11 mouse cellular contexts compared by ENCODE assay signal in genomic region chr17:6852177-6852947, GRCm38 (mm10).
A peak's percentile ranks its signal among the peaks of the same experiment; 100 is the strongest.
DNase-seq lines count a peak whose midpoint lies in the region; ATAC-seq and TF ChIP-seq lines count a peak whose summit lies in the region.
"Had no signal": no experiment of that assay in that cellular context is flagged by ENCODE, and none has a peak within 500 bp of the region (broad histone marks: within the 10 kb centered on the region; RNA-seq: fewer than 3 reads in every experiment).

No protein-coding gene starts in this region.

- no peaks in the 10 kb centered on the region for H3K4me1 ChIP-seq in midbrain, postnatal 0 days (ENCODE audit: insufficient read depth, low read length)
- H3K4me1 ChIP-seq in midbrain, embryonic 16.5 days (ENCODE audit: control insufficient read depth, insufficient read depth, low read length) = no peaks in the 10 kb centered on the region
- H3K4me1 ChIP-seq in liver, postnatal 0 days (ENCODE audit: insufficient read depth) = no peaks in the 10 kb centered on the region
- no peaks in the 10 kb centered on the region for H3K4me1 ChIP-seq in neural tube, embryonic 15.5 days

- 0 out of 2 replicates have a peak, but pooled peaks cover 3% of the 10 kb centered on the region for H3K9me3 ChIP-seq in midbrain, postnatal 0 days (ENCODE audit: low read length)
- no peaks in the 10 kb centered on the region for H3K9me3 ChIP-seq in midbrain, embryonic 16.5 days (replicated peaks; ENCODE audit: control insufficient read depth, low read length, poor library complexity, severe bottlenecking)
- no peaks in the 10 kb centered on the region for H3K9me3 ChIP-seq in liver, postnatal 0 days (ENCODE audit: low read length)
- H3K9me3 ChIP-seq in neural tube, embryonic 15.5 days (replicated peaks) = no peaks in the 10 kb centered on the region

- H3K4me2 ChIP-seq in midbrain, postnatal 0 days (ENCODE audit: low read depth, low read length, poor library complexity, severe bottlenecking) = no peak overlapping the region
- no peak overlapping the region for H3K4me2 ChIP-seq in midbrain, embryonic 16.5 days (ENCODE audit: low read length)
- H3K4me2 ChIP-seq in liver, postnatal 0 days (ENCODE audit: low read depth, low read length) = peak overlapping the region; percentile 38; the same call in 1 of the 2 replicates
- no peak overlapping the region for H3K4me2 ChIP-seq in neural tube, embryonic 15.5 days

- TF ChIP-seq CTCF in midbrain, postnatal 0 days (IDR thresholded peaks at IDR 0.05) = peak; percentile 27; the same call in 1 of the 2 replicates
- peak; percentile 28; the same call in 1 of the 2 replicates for TF ChIP-seq CTCF in liver, postnatal 0 days (IDR thresholded peaks at IDR 0.05; ENCODE audit: low read depth)

- H3K27me3 ChIP-seq in midbrain, postnatal 0 days (ENCODE audit: insufficient read depth, low read length) = no peaks in the 10 kb centered on the region
- no peaks in the 10 kb centered on the region for H3K27me3 ChIP-seq in midbrain, embryonic 16.5 days (ENCODE audit: control insufficient read depth, insufficient read depth, low read depth, low read length)
- H3K27me3 ChIP-seq in liver, postnatal 0 days (ENCODE audit: insufficient read depth, low read length) = no peaks in the 10 kb centered on the region
- no peaks in the 10 kb centered on the region for H3K27me3 ChIP-seq in neural tube, embryonic 15.5 days (replicated peaks)

- no peak overlapping the region for H3K27ac ChIP-seq in midbrain, postnatal 0 days (ENCODE audit: low read depth, low read length)
- no peak overlapping the region for H3K27ac ChIP-seq in midbrain, embryonic 16.5 days (ENCODE audit: low read length)
- H3K27ac ChIP-seq in liver, postnatal 0 days (ENCODE audit: low read depth) = no peak overlapping the region
- H3K27ac ChIP-seq in neural tube, embryonic 15.5 days (replicated peaks) = no peak overlapping the region
- H3K27ac ChIP-seq: macrophage had no signal

- H3K9ac ChIP-seq in midbrain, postnatal 0 days (replicated peaks; ENCODE audit: low read length, poor library complexity, severe bottlenecking) = no peak overlapping the region
- no peak overlapping the region for H3K9ac ChIP-seq in midbrain, embryonic 16.5 days (ENCODE audit: low read depth, low read length)
- no peak overlapping the region for H3K9ac ChIP-seq in liver, postnatal 0 days (replicated peaks)
- H3K9ac ChIP-seq in neural tube, embryonic 15.5 days (replicated peaks) = no peak overlapping the region

- H3K4me3 ChIP-seq in midbrain, postnatal 0 days (ENCODE audit: low read depth, low read length) = no peak overlapping the region
- no peak overlapping the region for H3K4me3 ChIP-seq in midbrain, embryonic 16.5 days (ENCODE audit: low read depth, low read length)
- H3K4me3 ChIP-seq in liver, postnatal 0 days (ENCODE audit: low read depth, low read length) = no peak overlapping the region
- no peak overlapping the region for H3K4me3 ChIP-seq in neural tube, embryonic 15.5 days (replicated peaks)

- WGBS in midbrain, postnatal 0 days = 59% methylated on average over 11 of the region's 11 CpGs
- 63% methylated on average over 11 of the region's 11 CpGs for WGBS in midbrain, embryonic 16.5 days
- 56% methylated on average over 11 of the region's 11 CpGs for WGBS in liver, postnatal 0 days (ENCODE audit: insufficient replicate concordance)
- 62% methylated on average over 11 of the region's 11 CpGs for WGBS in neural tube, embryonic 15.5 days

- no peaks in the 10 kb centered on the region for H3K36me3 ChIP-seq in midbrain, postnatal 0 days (ENCODE audit: insufficient read depth, low read length)
- no peaks in the 10 kb centered on the region for H3K36me3 ChIP-seq in midbrain, embryonic 16.5 days (ENCODE audit: control insufficient read depth, insufficient read depth, low read length)
- H3K36me3 ChIP-seq in liver, postnatal 0 days (replicated peaks; ENCODE audit: insufficient read depth, low read length) = no peaks in the 10 kb centered on the region
- H3K36me3 ChIP-seq in neural tube, embryonic 15.5 days = no peaks in the 10 kb centered on the region

- TF ChIP-seq EP300 in liver, postnatal 0 days (IDR thresholded peaks at IDR 0.05; ENCODE audit: low read depth) = no peak; the same call in 1 of the 2 replicates

- DNase-seq in midbrain, postnatal 0 days (ENCODE audit: low spot score) = no peak
- no peak for DNase-seq in liver, postnatal 0 days
- DNase-seq in thymus, postnatal 25 days = peak; percentile 57
- DNase-seq in spleen, adult 12 weeks (ENCODE audit: low spot score) = no peak
- DNase-seq: embryo, embryonic 11 days; gastrocnemius, postnatal 25 days had no signal

- ATAC-seq in midbrain, postnatal 0 days (ENCODE audit: low FRiP score) = no peak
- no peak for ATAC-seq in midbrain, embryonic 16.5 days
- ATAC-seq in common myeloid progenitor, adult 5-6 weeks (replicated peaks; ENCODE audit: low read depth, poor library complexity, severe bottlenecking) = peak; percentile 58; the same call in 1 of the 2 replicates
- ATAC-seq in liver, postnatal 0 days = peak; percentile 56
- ATAC-seq in inflammation-experienced regulatory T-cells, adult 6 months = no peak
- ATAC-seq in neural tube, embryonic 15.5 days (ENCODE audit: low FRiP score) = no peak

Comparison
In these comparisons a context has a peak if more than half of its experiments do, and no peak if none do; other contexts are left out.
1. ATAC-seq: peak in common myeloid progenitor, adult 5-6 weeks (single experiment) and liver, postnatal 0 days (single experiment); none in midbrain, postnatal 0 days (single experiment), midbrain, embryonic 16.5 days (single experiment), inflammation-experienced regulatory T-cells, adult 6 months (single experiment) and neural tube, embryonic 15.5 days (single experiment).